Mouse (Mus musculus): ENCODE data around the gene Tdrd1. TPM values are rescaled to one million over a fixed set of nuclear protein-coding genes. Genes with fewer than 3 reads are reported as not detected.
A peak's percentile ranks its signal among the peaks of the same experiment; 100 is the strongest.
"Not testable (repeated sequence)": the region's sequence is repeated elsewhere in the genome, so short reads cannot be mapped to it uniquely, and the experiment has no call there.

Tdrd1 gene
- 0.52 and 0.75 TPM in 2 replicates for polyA plus RNA-seq (2016; fragmentation: Nextera tagmentation; extraction: Ambion mirVana)

DNA sequence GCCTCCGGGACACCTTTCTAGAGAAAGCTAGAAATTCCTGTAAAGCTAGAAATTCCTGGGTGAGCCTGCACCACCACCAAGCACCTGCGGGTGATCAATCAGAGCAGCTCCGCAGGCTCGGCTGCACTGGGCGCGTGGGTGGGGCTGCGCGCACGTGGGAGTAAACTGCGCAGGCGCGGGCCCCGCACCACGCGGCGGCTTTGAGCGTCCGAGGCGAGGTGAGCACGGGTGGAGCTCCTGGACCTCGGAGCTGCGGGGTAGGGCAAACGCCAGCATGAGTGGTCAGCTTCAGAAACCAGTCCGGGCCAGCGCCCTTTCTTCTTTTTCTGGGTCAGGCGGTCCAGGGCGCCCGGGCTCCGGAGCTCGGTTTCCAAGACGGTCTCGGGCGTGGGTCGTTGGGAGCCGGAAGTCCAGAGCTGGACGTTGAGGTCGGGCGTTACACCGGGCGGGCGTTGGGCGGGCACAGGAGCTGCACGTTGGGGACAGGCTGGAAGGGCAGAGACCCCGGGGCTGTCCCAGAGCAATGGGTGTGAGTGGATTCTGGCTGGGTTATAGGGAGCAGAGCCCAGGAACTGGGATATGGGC, at the start of gene Tdrd1:
Gene Tdrd1 (plus strand): TSS at position 163 of the 585 bp plus-strand sequence.
- Histone ChIP-seq H3K27ac (peak within 1 kb of the TSS; percentile 6; the same call in 1 of the 2 replicates), H3K27me3 (ENCODE audit: insufficient read depth, poor library complexity, severe bottlenecking) (peaks cover 40% of the 10 kb centered on the region), H3K4me3 (peak within 1 kb of the TSS; percentile 33), H3K9me3 (no peaks in the 10 kb centered on the region), H3K36me3 (no peaks in the 10 kb centered on the region), H3K4me1 (replicated peaks) (peaks cover 17% of the 10 kb centered on the region)
- DNase-seq (ENCODE audit: low spot score), result no peak
- WGBS, result 61% methylated on average over 44 of the region's 44 CpGs

DNA sequence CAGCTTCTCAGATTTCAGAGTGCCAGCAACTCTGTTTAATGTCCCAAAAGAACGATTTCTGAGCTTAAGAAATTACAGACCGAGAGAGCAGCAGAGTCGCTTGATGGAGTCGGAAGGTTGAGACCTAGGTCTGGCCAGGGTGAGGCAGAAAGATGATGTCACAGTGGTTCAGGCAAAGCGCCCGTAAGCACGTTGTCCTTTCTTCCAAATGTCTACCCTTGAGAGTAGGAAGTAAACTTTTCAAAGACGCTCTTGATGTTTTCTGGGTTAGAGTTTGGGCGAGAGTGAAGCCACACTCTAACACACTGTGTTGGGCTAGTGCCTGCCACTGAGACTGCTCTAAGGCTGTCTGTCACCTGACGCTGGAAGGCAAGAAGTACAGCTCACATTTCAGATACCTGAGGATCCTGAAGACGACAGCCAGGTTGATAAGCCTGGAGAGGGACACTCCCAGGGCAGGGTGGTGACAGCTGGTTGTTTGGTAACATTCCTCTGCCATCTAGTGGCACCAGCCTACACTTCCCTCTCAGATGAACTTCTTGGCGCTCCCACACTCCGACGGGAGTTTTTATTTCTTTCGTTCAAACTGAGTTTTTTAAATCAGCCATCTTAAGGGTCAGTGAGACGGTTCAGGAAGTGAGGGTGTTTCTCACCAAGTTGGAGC, 49.2 kb upstream of the Tdrd1 start:
- no peaks in the 10 kb centered on the region for H3K9me3 ChIP-seq
- H3K36me3 ChIP-seq, result no peaks in the 10 kb centered on the region
- H3K27ac ChIP-seq, result no peak overlapping the region
- DNase-seq (ENCODE audit: low spot score), result peak; percentile 41
- WGBS, result 49% methylated on average over 16 of the region's 16 CpGs
- peaks cover 30% of the 10 kb centered on the region for H3K4me1 ChIP-seq (replicated peaks)
- peaks cover 44% of the 10 kb centered on the region for H3K27me3 ChIP-seq (ENCODE audit: insufficient read depth, poor library complexity, severe bottlenecking)
- no peak overlapping the region for H3K4me3 ChIP-seq

DNA sequence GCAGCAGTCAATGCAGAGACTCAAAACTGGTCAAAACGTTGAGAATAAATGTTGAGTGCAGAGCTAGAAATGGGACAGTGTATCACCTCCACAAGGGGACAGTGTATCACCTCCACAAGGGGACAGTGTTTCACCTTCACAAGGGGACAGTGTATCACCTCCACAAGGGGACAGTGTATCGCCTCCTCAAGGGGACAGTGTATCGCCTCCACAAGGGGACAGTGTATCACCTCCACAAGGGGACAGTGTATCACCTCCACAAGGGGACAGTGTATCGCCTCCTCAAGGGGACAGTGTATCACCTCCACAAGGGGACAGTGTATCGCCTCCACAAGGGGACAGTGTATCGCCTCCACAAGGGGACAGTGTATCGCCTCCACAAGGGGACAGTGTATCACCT, 47.5 kb upstream of the Tdrd1 start:
- peaks cover 24% of the 10 kb centered on the region for H3K4me1 ChIP-seq (replicated peaks)
- DNase-seq (ENCODE audit: low spot score); H3K4me3 ChIP-seq; H3K36me3 ChIP-seq; H3K27ac ChIP-seq; H3K9me3 ChIP-seq: not testable (repeated sequence)
- peaks cover 41% of the 10 kb centered on the region for H3K27me3 ChIP-seq (ENCODE audit: insufficient read depth, poor library complexity, severe bottlenecking)
- WGBS, result 94% methylated on average over 7 of the region's 7 CpGs

DNA sequence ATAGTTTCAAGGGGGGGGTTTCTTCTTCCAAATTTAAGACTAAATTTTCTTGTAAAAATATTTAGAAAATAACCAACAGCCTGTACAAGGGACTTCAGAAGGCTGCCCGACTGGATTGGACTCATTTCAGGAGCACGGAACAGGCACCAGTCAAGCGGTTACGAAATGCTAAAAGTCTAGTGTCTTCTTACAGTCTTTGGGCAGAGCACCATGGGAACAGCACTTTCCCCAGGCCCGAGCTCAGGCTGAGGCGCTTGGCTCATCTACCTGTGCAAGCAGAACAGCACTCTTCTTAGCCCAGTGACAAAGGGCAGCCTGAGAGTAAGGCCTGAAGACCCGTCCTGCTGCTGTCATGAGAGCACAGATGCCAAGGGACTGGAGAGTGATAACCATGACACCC, 38.1 kb upstream of the Tdrd1 start:
- Histone ChIP-seq H3K4me1 (replicated peaks) (no peaks in the 10 kb centered on the region), H3K36me3 (peaks cover 65% of the 10 kb centered on the region), H3K9me3 (no peaks in the 10 kb centered on the region), H3K4me3 (no peak overlapping the region), H3K27ac (no peak overlapping the region), H3K27me3 (ENCODE audit: insufficient read depth, poor library complexity, severe bottlenecking) (no peaks in the 10 kb centered on the region)
- 90% methylated on average over 7 of the region's 7 CpGs for WGBS
- DNase-seq (ENCODE audit: low spot score), result no peak

DNA sequence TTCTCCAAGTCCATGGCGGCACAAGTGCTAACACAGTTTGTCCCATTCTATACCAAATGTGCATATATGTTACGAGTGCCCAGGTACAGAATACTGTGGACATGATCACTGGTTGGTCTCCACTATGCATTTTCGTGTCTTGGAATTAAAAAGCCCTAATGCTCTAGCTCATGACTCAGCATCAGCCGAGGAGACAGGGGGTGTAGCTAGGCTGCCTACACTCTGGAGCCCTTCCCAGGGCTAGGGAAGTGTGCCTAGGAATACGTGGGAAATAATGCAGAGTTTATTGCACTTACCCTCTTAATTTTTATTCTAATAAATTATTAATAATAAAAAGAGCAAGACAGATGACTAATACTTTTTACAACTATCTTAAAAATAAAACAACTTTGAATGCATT, 37.1 kb upstream of the Tdrd1 start:
- H3K9me3 ChIP-seq, result no peaks in the 10 kb centered on the region
- no peaks in the 10 kb centered on the region for H3K27me3 ChIP-seq (ENCODE audit: insufficient read depth, poor library complexity, severe bottlenecking)
- H3K27ac ChIP-seq, result no peak overlapping the region
- peaks cover 69% of the 10 kb centered on the region for H3K36me3 ChIP-seq
- 94% methylated on average over 5 of the region's 5 CpGs for WGBS
- H3K4me3 ChIP-seq, result no peak overlapping the region
- no peak for DNase-seq (ENCODE audit: low spot score)
- H3K4me1 ChIP-seq (replicated peaks), result no peaks in the 10 kb centered on the region

DNA sequence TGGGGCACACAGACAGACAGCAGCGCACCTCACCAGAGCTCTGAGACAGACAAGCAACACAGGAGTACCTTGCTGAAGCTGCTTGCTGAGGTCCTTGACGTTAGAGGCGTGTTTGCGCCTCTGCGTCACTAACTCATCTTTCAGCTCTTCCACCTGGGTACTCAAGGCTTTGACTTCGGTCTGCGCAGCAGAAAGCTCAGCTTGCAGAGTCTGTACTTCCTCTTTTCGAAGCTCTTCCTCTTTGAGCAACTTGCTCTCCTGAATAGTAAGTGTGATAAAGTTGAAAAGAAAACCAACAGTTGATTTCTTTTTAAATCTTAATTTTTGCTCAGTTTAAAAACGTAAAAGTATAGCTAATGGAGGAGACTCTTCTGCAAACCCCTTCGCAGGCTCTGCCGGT, 28.6 kb upstream of the Tdrd1 start:
- no peak overlapping the region for H3K4me3 ChIP-seq
- H3K27ac ChIP-seq, result no peak overlapping the region
- WGBS, result 93% methylated on average over 11 of the region's 11 CpGs
- H3K27me3 ChIP-seq (ENCODE audit: insufficient read depth, poor library complexity, severe bottlenecking), result no peaks in the 10 kb centered on the region
- no peaks in the 10 kb centered on the region for H3K9me3 ChIP-seq
- H3K4me1 ChIP-seq (replicated peaks), result no peaks in the 10 kb centered on the region
- H3K36me3 ChIP-seq, result peaks cover 98% of the 10 kb centered on the region
- no peak for DNase-seq (ENCODE audit: low spot score)

DNA sequence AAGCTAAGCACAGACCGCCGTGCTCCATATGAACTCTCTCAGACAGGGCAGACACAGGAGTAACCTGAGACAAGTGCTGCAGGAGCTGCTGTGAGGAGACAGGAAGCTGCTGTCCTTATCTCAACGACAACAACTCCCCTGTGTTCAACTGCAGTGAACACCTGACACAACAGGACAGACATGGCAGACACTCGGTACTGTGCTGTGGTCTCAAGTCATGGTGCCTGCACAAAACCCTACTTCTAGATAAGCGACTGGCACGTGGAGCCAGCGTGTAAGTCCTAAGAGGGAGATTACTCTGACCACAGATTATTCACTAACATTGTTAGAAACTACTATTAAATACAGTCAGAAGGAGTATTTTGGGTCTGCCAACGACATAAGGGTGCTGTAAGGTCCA, 25.8 kb upstream of the Tdrd1 start:
- H3K9me3 ChIP-seq, result no peaks in the 10 kb centered on the region
- H3K4me3 ChIP-seq, result no peak overlapping the region
- DNase-seq (ENCODE audit: low spot score), result no peak
- H3K36me3 ChIP-seq, result peaks cover 95% of the 10 kb centered on the region
- H3K27me3 ChIP-seq (ENCODE audit: insufficient read depth, poor library complexity, severe bottlenecking), result no peaks in the 10 kb centered on the region
- 77% methylated on average over 8 of the region's 8 CpGs for WGBS
- no peak overlapping the region for H3K27ac ChIP-seq
- H3K4me1 ChIP-seq (replicated peaks), result no peaks in the 10 kb centered on the region

DNA sequence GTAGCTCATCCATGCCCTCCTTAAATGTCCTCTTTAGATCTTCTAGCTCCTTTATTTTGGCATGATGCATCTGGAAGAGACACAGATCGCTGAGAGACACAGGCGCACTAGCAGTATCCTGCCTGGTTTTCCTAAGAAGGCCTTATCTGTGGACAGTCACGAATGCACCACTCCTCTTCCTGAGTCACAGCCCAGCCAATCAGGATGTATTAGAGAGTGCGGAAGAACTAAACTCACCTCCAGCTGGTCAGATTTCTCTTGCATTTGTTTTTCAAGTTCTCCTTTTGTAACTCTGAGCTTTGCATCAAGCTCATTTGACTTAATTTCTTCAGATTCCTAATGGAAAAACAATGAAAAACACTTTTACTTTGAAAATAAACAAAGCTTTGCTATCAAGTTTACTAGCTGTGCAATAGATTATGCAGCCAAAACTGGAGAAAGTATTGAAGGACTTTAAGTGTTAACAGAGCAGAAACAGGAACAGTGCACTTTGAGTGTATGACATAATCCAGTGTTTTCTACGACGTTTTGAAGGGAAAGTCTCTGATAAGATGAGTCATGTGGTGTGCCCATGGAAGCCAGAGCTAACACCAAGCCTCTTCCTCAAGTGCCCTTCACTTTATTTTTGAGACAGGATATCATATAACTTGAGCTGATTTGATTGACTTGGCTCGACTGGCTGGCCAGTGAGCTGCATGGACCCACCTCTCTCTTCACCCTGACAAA, 24.9 kb upstream of the Tdrd1 start:
- no peaks in the 10 kb centered on the region for H3K27me3 ChIP-seq (ENCODE audit: insufficient read depth, poor library complexity, severe bottlenecking)
- H3K4me1 ChIP-seq (replicated peaks), result no peaks in the 10 kb centered on the region
- H3K27ac ChIP-seq, result no peak overlapping the region
- no peak overlapping the region for H3K4me3 ChIP-seq
- DNase-seq (ENCODE audit: low spot score), result no peak
- peaks cover 95% of the 10 kb centered on the region for H3K36me3 ChIP-seq
- WGBS, result 86% methylated on average over 7 of the region's 7 CpGs
- H3K9me3 ChIP-seq, result no peaks in the 10 kb centered on the region

DNA sequence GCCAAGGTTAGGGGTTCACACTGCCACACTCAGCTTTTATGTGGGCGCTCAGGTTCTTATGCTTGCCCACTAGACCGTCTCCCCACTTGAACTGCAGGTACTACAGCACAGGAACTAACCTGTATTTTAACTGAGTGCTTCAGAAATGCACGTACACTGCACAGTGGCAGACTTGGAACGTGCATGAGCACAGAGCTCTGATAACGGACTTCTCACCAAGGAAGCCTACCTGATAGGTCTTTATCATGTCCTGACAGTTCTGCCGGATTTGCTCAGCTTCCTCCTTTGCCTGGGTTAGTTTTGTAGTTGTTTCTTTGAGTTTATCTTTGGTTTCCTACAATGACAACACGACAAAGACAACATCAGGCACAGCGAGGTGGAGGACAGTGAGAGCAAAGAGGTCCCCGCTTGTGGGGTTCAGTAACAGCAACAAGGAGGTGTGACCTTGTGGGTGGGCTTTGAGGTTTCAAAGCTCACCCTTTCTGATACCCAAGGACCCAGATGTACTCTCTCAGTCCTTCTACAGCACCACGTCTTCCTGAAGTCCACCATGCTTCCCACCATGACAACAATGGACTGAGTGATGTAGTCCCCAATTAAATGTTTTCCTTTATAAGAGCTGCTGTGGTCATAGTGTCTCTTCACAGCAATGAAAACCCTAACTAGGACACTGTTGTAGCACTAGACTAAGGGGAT, 24.2 kb upstream of the Tdrd1 start:
- WGBS, result 90% methylated on average over 10 of the region's 10 CpGs
- no peaks in the 10 kb centered on the region for H3K9me3 ChIP-seq
- no peak overlapping the region for H3K4me3 ChIP-seq
- H3K4me1 ChIP-seq (replicated peaks), result no peaks in the 10 kb centered on the region
- no peak for DNase-seq (ENCODE audit: low spot score)
- no peak overlapping the region for H3K27ac ChIP-seq
- H3K27me3 ChIP-seq (ENCODE audit: insufficient read depth, poor library complexity, severe bottlenecking), result no peaks in the 10 kb centered on the region
- peaks cover 93% of the 10 kb centered on the region for H3K36me3 ChIP-seq

DNA sequence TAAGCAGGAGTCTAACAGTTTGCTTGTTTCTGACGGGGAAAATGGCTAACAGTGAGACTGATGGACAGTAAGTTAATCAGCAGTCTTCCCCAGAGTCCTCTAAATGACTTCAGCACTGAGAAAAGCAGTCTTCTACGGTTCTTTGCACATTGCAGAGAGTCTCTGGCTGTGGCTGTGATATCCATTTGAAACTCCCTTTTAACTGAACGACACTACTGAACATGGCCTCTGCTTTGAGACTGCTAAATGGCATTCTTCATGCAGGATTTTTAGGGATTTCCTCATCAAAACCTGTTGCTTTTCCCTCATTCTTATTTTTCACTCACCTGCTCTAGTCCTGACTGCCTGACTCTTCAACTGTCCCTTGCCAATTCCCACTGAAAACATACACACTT, 23.7 kb upstream of the Tdrd1 start:
- DNase-seq (ENCODE audit: low spot score), result no peak
- Histone ChIP-seq H3K27me3 (ENCODE audit: insufficient read depth, poor library complexity, severe bottlenecking) (no peaks in the 10 kb centered on the region), H3K9me3 (no peaks in the 10 kb centered on the region), H3K4me3 (no peak overlapping the region), H3K4me1 (replicated peaks) (no peaks in the 10 kb centered on the region), H3K27ac (no peak overlapping the region), H3K36me3 (peaks cover 95% of the 10 kb centered on the region)
- WGBS, result 90% methylated on average over 3 of the region's 3 CpGs

DNA sequence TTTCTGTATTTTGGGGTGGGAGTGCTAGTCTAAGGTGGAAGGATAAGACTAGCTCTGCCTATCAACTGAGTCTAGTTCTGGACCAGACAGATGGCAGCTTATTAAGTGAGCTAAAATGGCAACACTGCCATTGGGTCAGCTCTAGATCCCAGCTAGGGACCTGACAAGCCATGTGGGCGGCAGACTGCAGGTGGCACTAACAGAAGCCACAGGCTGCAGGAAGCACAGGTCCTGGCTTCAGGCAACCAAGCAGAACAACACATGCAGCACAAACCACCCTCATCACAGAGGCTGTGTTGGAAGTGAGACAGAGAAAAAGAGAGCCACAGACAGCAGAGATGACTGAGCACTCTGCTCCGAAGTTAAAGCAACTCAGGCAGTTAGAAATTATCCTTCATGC, 20.6 kb upstream of the Tdrd1 start:
- Histone ChIP-seq H3K27ac (no peak overlapping the region), H3K27me3 (ENCODE audit: insufficient read depth, poor library complexity, severe bottlenecking) (no peaks in the 10 kb centered on the region), H3K9me3 (no peaks in the 10 kb centered on the region), H3K36me3 (peaks cover 91% of the 10 kb centered on the region), H3K4me1 (replicated peaks) (no peaks in the 10 kb centered on the region), H3K4me3 (no peak overlapping the region)
- DNase-seq (ENCODE audit: low spot score), result no peak
- 90% methylated on average over 2 of the region's 2 CpGs for WGBS

DNA sequence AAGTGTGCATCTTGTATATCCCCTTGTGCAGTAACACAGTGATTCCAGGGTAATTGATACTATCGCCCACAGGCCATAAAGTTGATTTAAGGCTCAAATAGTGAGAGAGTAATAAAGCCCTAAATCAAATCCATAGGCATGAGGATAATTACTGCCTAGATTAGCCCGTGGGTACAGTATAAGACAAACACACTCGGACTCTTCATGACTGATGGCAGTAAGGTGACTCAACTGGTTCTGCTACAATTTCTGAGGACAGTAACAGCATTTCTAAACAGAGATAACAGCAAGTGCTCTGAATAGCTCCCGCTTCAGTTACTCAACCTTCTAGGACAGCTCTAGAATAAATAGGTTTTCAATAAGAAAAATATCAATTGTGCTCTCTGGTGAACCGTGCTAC, 18.9 kb upstream of the Tdrd1 start:
- 92% methylated on average over 5 of the region's 5 CpGs for WGBS
- no peaks in the 10 kb centered on the region for H3K27me3 ChIP-seq (ENCODE audit: insufficient read depth, poor library complexity, severe bottlenecking)
- H3K9me3 ChIP-seq, result no peaks in the 10 kb centered on the region
- no peak for DNase-seq (ENCODE audit: low spot score)
- no peak overlapping the region for H3K4me3 ChIP-seq
- peaks cover 3% of the 10 kb centered on the region; the same call in 1 of the 2 replicates for H3K4me1 ChIP-seq (replicated peaks)
- no peak overlapping the region for H3K27ac ChIP-seq
- peaks cover 77% of the 10 kb centered on the region for H3K36me3 ChIP-seq

DNA sequence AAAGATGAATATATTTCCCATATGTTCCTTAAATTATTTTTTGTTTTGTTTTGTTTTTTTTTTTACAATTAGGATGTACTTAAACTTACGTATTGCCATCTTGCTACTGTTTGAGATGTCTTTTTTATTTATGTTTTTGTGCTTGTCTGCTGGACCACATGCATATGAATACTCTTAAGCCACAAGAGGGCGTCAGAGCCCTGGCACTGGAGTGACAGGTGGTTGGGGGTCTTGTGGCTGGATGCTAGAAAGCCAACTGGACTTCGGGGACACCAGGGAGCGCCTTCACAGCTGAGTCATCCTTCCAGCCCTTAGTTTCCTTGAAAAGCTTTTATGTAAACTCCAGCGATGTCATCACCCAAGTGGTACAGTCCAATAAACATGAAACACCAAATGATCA, 17.2 kb upstream of the Tdrd1 start:
- Histone ChIP-seq H3K27me3 (ENCODE audit: insufficient read depth, poor library complexity, severe bottlenecking) (no peaks in the 10 kb centered on the region), H3K4me1 (replicated peaks) (peaks cover 4% of the 10 kb centered on the region), H3K36me3 (peaks cover 73% of the 10 kb centered on the region), H3K27ac (no peak overlapping the region), H3K9me3 (no peaks in the 10 kb centered on the region), H3K4me3 (no peak overlapping the region)
- WGBS, result 65% methylated on average over 5 of the region's 5 CpGs
- peak; percentile 30 for DNase-seq (ENCODE audit: low spot score)

Measured in hindbrain, embryonic 10.5 days (tissue).